Mouse (Mus musculus): ENCODE measurements around the gene Atf5. TPM values are rescaled to one million over a fixed set of nuclear protein-coding genes. Genes with fewer than 3 reads are reported as not detected.
A peak's percentile ranks its signal among the peaks of the same experiment; 100 is the strongest.

Atf5 gene
- polyA plus RNA-seq, 1 experiment from 2014 or later = 3.6 TPM

- H3K9ac ChIP-seq (replicated peaks) = peak within 1 kb of the TSS; percentile 80
- peak within 1 kb of the TSS; percentile 75 for H3K4me2 ChIP-seq
- no peaks in the 10 kb centered on the region for H3K27me3 ChIP-seq (replicated peaks)
- peaks cover 41% of the 10 kb centered on the region for H3K36me3 ChIP-seq
- H3K9me3 ChIP-seq (replicated peaks) = no peaks in the 10 kb centered on the region
- peak within 1 kb of the TSS; percentile 100 for H3K27ac ChIP-seq (replicated peaks)
- peak; percentile 88 for ATAC-seq (ENCODE audit: low FRiP score)
- H3K4me3 ChIP-seq (replicated peaks) = peak within 1 kb of the TSS; percentile 82
- WGBS = under 1% methylated on average over 54 of the region's 54 CpGs
- H3K4me1 ChIP-seq = peaks cover 51% of the 10 kb centered on the region
These were observed 32.3 kb upstream of the Atf5 start, which contains the start of the genes Akt1s1 and Tbc1d17 for GRCm38 (mm10) chr7:44848561-44849415. Akt1s1 (plus strand) TSS chr7:44848991. Tbc1d17 (minus strand) TSS chr7:44849079.

- Histone ChIP-seq H3K27ac (replicated peaks) (peak overlapping the region; percentile 100; the same call in 1 of the 2 replicates), H3K4me3 (replicated peaks) (peak overlapping the region; percentile 82), H3K36me3 (peaks cover 44% of the 10 kb centered on the region), H3K27me3 (replicated peaks) (peaks cover 3% of the 10 kb centered on the region; the same call in 1 of the 2 replicates), H3K9ac (replicated peaks) (peak overlapping the region; percentile 44), H3K4me1 (peaks cover 41% of the 10 kb centered on the region), H3K9me3 (replicated peaks) (no peaks in the 10 kb centered on the region), H3K4me2 (peak overlapping the region; percentile 75)
- ATAC-seq (ENCODE audit: low FRiP score) = no peak
- 74% methylated on average over 5 of the region's 5 CpGs for WGBS
These were observed 31.3 kb upstream of the Atf5 start for GRCm38 (mm10) chr7:44847772-44848171.

- H3K4me1 ChIP-seq = peaks cover 32% of the 10 kb centered on the region
- H3K9me3 ChIP-seq (replicated peaks) = no peaks in the 10 kb centered on the region
- H3K9ac ChIP-seq (replicated peaks) = no peak overlapping the region; the same call in 1 of the 2 replicates
- H3K27ac ChIP-seq (replicated peaks) = no peak overlapping the region
- H3K36me3 ChIP-seq = peaks cover 51% of the 10 kb centered on the region
- no peak for ATAC-seq (ENCODE audit: low FRiP score)
- H3K27me3 ChIP-seq (replicated peaks) = peaks cover 12% of the 10 kb centered on the region
- H3K4me3 ChIP-seq (replicated peaks) = 0 out of 2 replicates have a peak overlapping the region, but pooled peaks have one; percentile 8
- 92% methylated on average over 7 of the region's 7 CpGs for WGBS
- no peak overlapping the region for H3K4me2 ChIP-seq
These were observed 30.3 kb upstream of the Atf5 start for GRCm38 (mm10) chr7:44846804-44847203.

GRCm38 (mm10) chr7:44845006-44845405 is 28.5 kb upstream of the Atf5 start:
- Histone ChIP-seq H3K36me3 (peaks cover 68% of the 10 kb centered on the region), H3K9me3 (replicated peaks) (no peaks in the 10 kb centered on the region), H3K4me1 (peaks cover 24% of the 10 kb centered on the region), H3K27me3 (replicated peaks) (peaks cover 27% of the 10 kb centered on the region), H3K27ac (replicated peaks) (no peak overlapping the region), H3K9ac (replicated peaks) (no peak overlapping the region), H3K4me2 (no peak overlapping the region), H3K4me3 (replicated peaks) (no peak overlapping the region)
- ATAC-seq (ENCODE audit: low FRiP score) = no peak
- WGBS = 93% methylated on average over 10 of the region's 10 CpGs

- WGBS = 95% methylated on average over 8 of the region's 8 CpGs
- Histone ChIP-seq H3K4me3 (replicated peaks) (no peak overlapping the region), H3K9me3 (replicated peaks) (no peaks in the 10 kb centered on the region), H3K27ac (replicated peaks) (no peak overlapping the region), H3K27me3 (replicated peaks) (peaks cover 33% of the 10 kb centered on the region), H3K36me3 (peaks cover 68% of the 10 kb centered on the region), H3K9ac (replicated peaks) (no peak overlapping the region), H3K4me1 (peaks cover 22% of the 10 kb centered on the region), H3K4me2 (no peak overlapping the region)
- no peak for ATAC-seq (ENCODE audit: low FRiP score)
These were observed 25.5 kb upstream of the Atf5 start for GRCm38 (mm10) chr7:44841825-44842463.

- no peak for ATAC-seq (ENCODE audit: low FRiP score)
- peak overlapping the region; percentile 61 for H3K4me2 ChIP-seq
These were observed 24.0 kb upstream of the Atf5 start for GRCm38 (mm10) chr7:44840426-44840825.

GRCm38 (mm10) chr7:44839491-44840191 is 23.2 kb upstream of the Atf5 start:
- ATAC-seq (ENCODE audit: low FRiP score) = peak; percentile 68
- Histone ChIP-seq H3K27me3 (replicated peaks) (peaks cover 33% of the 10 kb centered on the region), H3K9ac (replicated peaks) (peak overlapping the region; percentile 36), H3K4me1 (peaks cover 16% of the 10 kb centered on the region), H3K27ac (replicated peaks) (no peak overlapping the region), H3K4me2 (peak overlapping the region; percentile 61), H3K4me3 (replicated peaks) (peak overlapping the region; percentile 29), H3K9me3 (replicated peaks) (no peaks in the 10 kb centered on the region), H3K36me3 (peaks cover 45% of the 10 kb centered on the region)
- WGBS = 2% methylated on average over 58 of the region's 58 CpGs

More at GRCm38 (mm10) chr7:44840426-44840825, 24.0 kb upstream of the Atf5 start:
- Histone ChIP-seq H3K36me3 (peaks cover 52% of the 10 kb centered on the region), H3K9ac (replicated peaks) (peak overlapping the region; percentile 36; the same call in 1 of the 2 replicates), H3K4me3 (replicated peaks) (peak overlapping the region; percentile 29; the same call in 1 of the 2 replicates), H3K27me3 (replicated peaks) (peaks cover 33% of the 10 kb centered on the region), H3K9me3 (replicated peaks) (no peaks in the 10 kb centered on the region), H3K4me1 (peaks cover 16% of the 10 kb centered on the region), H3K27ac (replicated peaks) (no peak overlapping the region)
- 46% methylated on average over 14 of the region's 14 CpGs for WGBS

GRCm38 (mm10) chr7:44839171-44839490 is 22.7 kb upstream of the Atf5 start:
- no peaks in the 10 kb centered on the region for H3K9me3 ChIP-seq (replicated peaks)
- H3K9ac ChIP-seq (replicated peaks) = peak overlapping the region; percentile 36
- no peak for ATAC-seq (ENCODE audit: low FRiP score)
- H3K27me3 ChIP-seq (replicated peaks) = peaks cover 33% of the 10 kb centered on the region
- no peak overlapping the region for H3K27ac ChIP-seq (replicated peaks)
- peaks cover 16% of the 10 kb centered on the region for H3K4me1 ChIP-seq
- H3K4me2 ChIP-seq = peak overlapping the region; percentile 61
- H3K4me3 ChIP-seq (replicated peaks) = peak overlapping the region; percentile 29
- WGBS = 29% methylated on average over 11 of the region's 11 CpGs
- peaks cover 39% of the 10 kb centered on the region for H3K36me3 ChIP-seq

GRCm38 (mm10) chr7:44838073-44838472 is 21.6 kb upstream of the Atf5 start:
- 84% methylated on average over 6 of the region's 6 CpGs for WGBS
- Histone ChIP-seq H3K4me3 (replicated peaks) (no peak overlapping the region), H3K9ac (replicated peaks) (no peak overlapping the region), H3K4me2 (no peak overlapping the region), H3K9me3 (replicated peaks) (no peaks in the 10 kb centered on the region), H3K36me3 (peaks cover 29% of the 10 kb centered on the region), H3K27me3 (replicated peaks) (peaks cover 32% of the 10 kb centered on the region), H3K27ac (replicated peaks) (no peak overlapping the region), H3K4me1 (peaks cover 16% of the 10 kb centered on the region)
- ATAC-seq (ENCODE audit: low FRiP score) = no peak

GRCm38 (mm10) chr7:44836423-44837053 is 20.1 kb upstream of the Atf5 start:
- peaks cover 22% of the 10 kb centered on the region; the same call in 1 of the 2 replicates for H3K36me3 ChIP-seq
- H3K27me3 ChIP-seq (replicated peaks) = peaks cover 19% of the 10 kb centered on the region
- ATAC-seq (ENCODE audit: low FRiP score) = no peak
- peaks cover 16% of the 10 kb centered on the region for H3K4me1 ChIP-seq
- no peak overlapping the region for H3K27ac ChIP-seq (replicated peaks)
- 90% methylated on average over 9 of the region's 9 CpGs for WGBS
- H3K4me3 ChIP-seq (replicated peaks) = no peak overlapping the region
- no peak overlapping the region for H3K4me2 ChIP-seq
- H3K9me3 ChIP-seq (replicated peaks) = no peaks in the 10 kb centered on the region
- no peak overlapping the region for H3K9ac ChIP-seq (replicated peaks)

GRCm38 (mm10) chr7:44836016-44836404 is 19.6 kb upstream of the Atf5 start:
- Histone ChIP-seq H3K27ac (replicated peaks) (no peak overlapping the region), H3K9ac (replicated peaks) (no peak overlapping the region), H3K36me3 (peaks cover 22% of the 10 kb centered on the region), H3K9me3 (replicated peaks) (no peaks in the 10 kb centered on the region), H3K4me1 (peaks cover 16% of the 10 kb centered on the region), H3K4me2 (no peak overlapping the region), H3K27me3 (replicated peaks) (peaks cover 15% of the 10 kb centered on the region), H3K4me3 (replicated peaks) (no peak overlapping the region)
- WGBS = 52% methylated on average over 3 of the region's 3 CpGs
- no peak for ATAC-seq (ENCODE audit: low FRiP score)
